Mouse (Mus musculus): ENCODE measurements at regions not wholly inside any gene's neighbourhood (a gene's known extent, or its start where the extent isn't known, plus 50 kb on each side); places are given as distances from the start of the nearest gene placed in this dataset.

- DNase-seq (ENCODE audit: low spot score in 2 of 2) = no peak
Observed at GRCm38 (mm10) chr13:83208111-83208510, 295.7 kb upstream of the Mef2c start.

- no peak for DNase-seq (ENCODE audit: low spot score in 2 of 2)
Observed at GRCm38 (mm10) chr13:83214811-83215210, 289.0 kb upstream of the Mef2c start.

GRCm38 (mm10) chr13:83216454-83216853 lies 287.4 kb upstream of the Mef2c start:
- DNase-seq (ENCODE audit: low spot score in 2 of 2) = no peak

GRCm38 (mm10) chr13:83252452-83252851 lies 251.4 kb upstream of the Mef2c start:
- no peak for DNase-seq (ENCODE audit: low spot score in 2 of 2)

GRCm38 (mm10) chr13:83266591-83266990 lies 237.2 kb upstream of the Mef2c start:
- no peak for DNase-seq (ENCODE audit: low spot score in 2 of 2)

- no peak for DNase-seq (ENCODE audit: low spot score in 2 of 2)
Observed at GRCm38 (mm10) chr13:83268663-83269062, 235.2 kb upstream of the Mef2c start.

- no peak for DNase-seq (ENCODE audit: low spot score in 2 of 2)
Observed at GRCm38 (mm10) chr13:83278695-83279094, 225.1 kb upstream of the Mef2c start.

- no peak for DNase-seq (ENCODE audit: low spot score in 2 of 2)
Observed at GRCm38 (mm10) chr13:83307696-83308095, 196.1 kb upstream of the Mef2c start.

- DNase-seq (ENCODE audit: low spot score in 2 of 2) = no peak
Observed at GRCm38 (mm10) chr13:83328488-83328887, 175.3 kb upstream of the Mef2c start.

- DNase-seq (ENCODE audit: low spot score in 2 of 2) = no peak
Observed at GRCm38 (mm10) chr13:83333728-83334127, 170.1 kb upstream of the Mef2c start.

- DNase-seq (ENCODE audit: low spot score in 2 of 2) = no peak
Observed at GRCm38 (mm10) chr13:83344611-83345319, 159.1 kb upstream of the Mef2c start.

- no peak for DNase-seq (ENCODE audit: low spot score in 2 of 2)
Observed at GRCm38 (mm10) chr13:83355341-83355740, 148.5 kb upstream of the Mef2c start.

- DNase-seq (ENCODE audit: low spot score in 2 of 2) = no peak
Observed at GRCm38 (mm10) chr13:83360529-83360928, 143.3 kb upstream of the Mef2c start.

GRCm38 (mm10) chr13:83376097-83376797 lies 127.6 kb upstream of the Mef2c start:
- no peak for DNase-seq (ENCODE audit: low spot score in 2 of 2)

GRCm38 (mm10) chr13:83378644-83379043 lies 125.2 kb upstream of the Mef2c start:
- DNase-seq (ENCODE audit: low spot score in 2 of 2) = no peak

- DNase-seq (ENCODE audit: low spot score in 2 of 2) = no peak
Observed at GRCm38 (mm10) chr13:83382609-83383008, 121.2 kb upstream of the Mef2c start.

GRCm38 (mm10) chr13:83394773-83395172 lies 109.1 kb upstream of the Mef2c start:
- DNase-seq (ENCODE audit: low spot score in 2 of 2) = no peak

GRCm38 (mm10) chr13:83399381-83399780 lies 104.5 kb upstream of the Mef2c start:
- DNase-seq (ENCODE audit: low spot score in 2 of 2) = no peak

- DNase-seq (ENCODE audit: low spot score in 2 of 2) = no peak
Observed at GRCm38 (mm10) chr13:83439619-83440436, 64.0 kb upstream of the Mef2c start.

GRCm38 (mm10) chr13:83444277-83444676 lies 59.6 kb upstream of the Mef2c start:
- no peak for DNase-seq (ENCODE audit: low spot score in 2 of 2)

GRCm38 (mm10) chr13:83450820-83451219 lies 53.0 kb upstream of the Mef2c start:
- DNase-seq (ENCODE audit: low spot score in 2 of 2) = no peak

GRCm38 (mm10) chr13:83452987-83453386 lies 50.8 kb upstream of the Mef2c start:
- no peak for DNase-seq (ENCODE audit: low spot score in 2 of 2)

Data from adrenal gland, postnatal 4 days (tissue).